Comparison of ENCODE assay signal across 9 mouse cellular contexts in the genomic region with DNA sequence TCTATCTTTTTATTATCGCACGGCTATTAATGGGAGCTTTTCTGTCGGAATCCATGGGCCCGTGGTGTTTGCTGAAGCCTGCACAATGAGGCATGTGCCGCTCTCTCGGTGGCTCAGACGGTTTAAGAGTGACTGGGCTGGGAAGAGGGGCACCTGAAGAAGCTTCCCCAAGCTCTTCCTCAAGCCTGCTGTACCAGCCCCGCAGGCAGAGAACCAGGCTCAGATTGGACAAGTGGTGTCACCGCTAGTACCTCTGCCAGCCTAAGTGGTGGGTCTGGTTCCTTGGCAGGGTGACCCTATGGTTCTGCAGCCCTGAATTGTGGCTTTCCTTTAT. TPM values are rescaled to one million over a fixed set of nuclear protein-coding genes. Genes with fewer than 3 reads are reported as not detected.
DNase-seq lines count a peak whose midpoint lies in the region; ATAC-seq and TF ChIP-seq lines count a peak whose summit lies in the region.
"Had no signal": no experiment of that assay in that cellular context is flagged by ENCODE, and none has a peak within 500 bp of the region (broad histone marks: within the 10 kb centered on the region; RNA-seq: fewer than 3 reads in every experiment).

No protein-coding gene starts in this region.

- H3K4me3 ChIP-seq in hindbrain, embryonic 11.5 days (ENCODE audit: low read depth, low read length), result no peak overlapping the region
- H3K4me3 ChIP-seq in hindbrain, postnatal 0 days (ENCODE audit: low read length), result no peak overlapping the region
- H3K4me3 ChIP-seq in ES-E14 (ENCODE audit: insufficient read depth in 1 of 2, low read depth in 1 of 2, low read length in 2 of 2, poor library complexity in 1 of 2, severe bottlenecking in 1 of 2), result 0 out of 4 replicates have a peak overlapping the region, but pooled peaks have one; percentile 13 to 21
- no peak overlapping the region for H3K4me3 ChIP-seq in forebrain, embryonic 11.5 days (ENCODE audit: low read depth, low read length)
- no peak overlapping the region for H3K4me3 ChIP-seq in midbrain, embryonic 12.5 days

- no peak for TF ChIP-seq CTCF in hindbrain, postnatal 0 days (IDR thresholded peaks at IDR 0.05; ENCODE audit: low read depth)

- no peak overlapping the region for H3K9ac ChIP-seq in hindbrain, embryonic 11.5 days (ENCODE audit: low read depth, low read length)
- no peak overlapping the region for H3K9ac ChIP-seq in hindbrain, postnatal 0 days (replicated peaks; ENCODE audit: low read length)
- peak overlapping the region; percentile 6; the same call in 1 of the 2 replicates for H3K9ac ChIP-seq in ES-E14 (ENCODE audit: insufficient read depth, low read depth, low read length, poor library complexity, severe bottlenecking)
- peak overlapping the region; percentile 39 for H3K9ac ChIP-seq in forebrain, embryonic 11.5 days (ENCODE audit: low read length)
- H3K9ac ChIP-seq in midbrain, embryonic 12.5 days (replicated peaks), result no peak overlapping the region

- peak overlapping the region; percentile 38 for H3K4me2 ChIP-seq in hindbrain, embryonic 11.5 days (replicated peaks; ENCODE audit: low read depth, low read length)
- H3K4me2 ChIP-seq in hindbrain, postnatal 0 days (ENCODE audit: low read depth, low read length), result no peak overlapping the region
- peak overlapping the region; percentile 35; the same call in 1 of the 2 replicates for H3K4me2 ChIP-seq in forebrain, embryonic 11.5 days (ENCODE audit: low read depth, low read length, severe bottlenecking)
- peak overlapping the region; percentile 49 for H3K4me2 ChIP-seq in midbrain, embryonic 12.5 days (replicated peaks)

- H3K4me1 ChIP-seq in hindbrain, embryonic 11.5 days (replicated peaks; ENCODE audit: control insufficient read depth, insufficient read depth, low read length), result peaks cover 8% of the 10 kb centered on the region
- H3K4me1 ChIP-seq in hindbrain, postnatal 0 days (ENCODE audit: insufficient read depth, low read length), result peaks cover 16% of the 10 kb centered on the region
- peaks cover 4 to 19% of the 10 kb centered on the region in 2 experiments; a peak in 3 of 4 replicates for H3K4me1 ChIP-seq in ES-E14 (ENCODE audit: control insufficient read depth in 2 of 2, insufficient read depth in 2 of 2, low read length in 2 of 2, poor library complexity in 1 of 2)
- peaks cover 17% of the 10 kb centered on the region for H3K4me1 ChIP-seq in forebrain, embryonic 11.5 days (replicated peaks; ENCODE audit: control insufficient read depth, insufficient read depth, low read length)
- H3K4me1 ChIP-seq in midbrain, embryonic 12.5 days, result peaks cover 30% of the 10 kb centered on the region

- no peak for ATAC-seq in hindbrain, embryonic 11.5 days (ENCODE audit: low FRiP score)
- ATAC-seq in hindbrain, postnatal 0 days, result no peak
- ATAC-seq in forebrain, embryonic 11.5 days (replicated peaks; ENCODE audit: low FRiP score), result peak; percentile 33; the same call in 1 of the 2 replicates
- ATAC-seq in midbrain, embryonic 12.5 days (ENCODE audit: low FRiP score, low read depth), result no peak

- 49% methylated on average over 9 of the region's 9 CpGs for WGBS in hindbrain, embryonic 11.5 days
- WGBS in hindbrain, postnatal 0 days, result 35% methylated on average over 9 of the region's 9 CpGs
- 29% methylated on average over 9 of the region's 9 CpGs for WGBS in forebrain, embryonic 11.5 days
- WGBS in midbrain, embryonic 12.5 days, result 31% methylated on average over 9 of the region's 9 CpGs

- no peaks in the 10 kb centered on the region for H3K36me3 ChIP-seq in hindbrain, embryonic 11.5 days (ENCODE audit: control insufficient read depth, insufficient read depth, low read length)
- H3K36me3 ChIP-seq in hindbrain, postnatal 0 days (ENCODE audit: insufficient read depth, low read length), result no peaks in the 10 kb centered on the region
- H3K36me3 ChIP-seq in ES-E14 (ENCODE audit: control insufficient read depth, insufficient read depth, low read length, poor library complexity, severe bottlenecking), result no peaks in the 10 kb centered on the region
- H3K36me3 ChIP-seq in forebrain, embryonic 11.5 days (ENCODE audit: control insufficient read depth, insufficient read depth, low read length), result no peaks in the 10 kb centered on the region
- H3K36me3 ChIP-seq in midbrain, embryonic 12.5 days, result no peaks in the 10 kb centered on the region

- peak overlapping the region; percentile 65 for H3K27ac ChIP-seq in hindbrain, embryonic 11.5 days (ENCODE audit: low read depth, low read length)
- no peak overlapping the region for H3K27ac ChIP-seq in hindbrain, postnatal 0 days
- peak overlapping the region; percentile 23; the same call in 1 of the 2 replicates for H3K27ac ChIP-seq in ES-E14 (ENCODE audit: insufficient read depth, low read depth, low read length, poor library complexity, severe bottlenecking)
- H3K27ac ChIP-seq in forebrain, embryonic 11.5 days (ENCODE audit: low read depth, low read length), result peak overlapping the region; percentile 81
- H3K27ac ChIP-seq in midbrain, embryonic 12.5 days (replicated peaks), result peak overlapping the region; percentile 50

- in situ Hi-C loops in ES-E14 (cut with MboI; ENCODE audit: low sequenced_read_pairs in 2 of 2, unreplicated experiment in 2 of 2), result no loop called here

- no peaks in the 10 kb centered on the region for H3K27me3 ChIP-seq in hindbrain, embryonic 11.5 days (ENCODE audit: control insufficient read depth, insufficient read depth, low read length)
- no peaks in the 10 kb centered on the region for H3K27me3 ChIP-seq in hindbrain, postnatal 0 days (ENCODE audit: insufficient read depth, low read length)
- no peaks in the 10 kb centered on the region for H3K27me3 ChIP-seq in forebrain, embryonic 11.5 days (ENCODE audit: control insufficient read depth, insufficient read depth, low read length)
- H3K27me3 ChIP-seq in midbrain, embryonic 12.5 days, result no peaks in the 10 kb centered on the region

- DNase-seq in hindbrain, embryonic 11.5 days (ENCODE audit: low spot score), result no peak
- no peak for DNase-seq in hindbrain, postnatal 0 days (ENCODE audit: low spot score)
- DNase-seq in ES-E14 (ENCODE audit: low read depth, low spot score), result no peak
- DNase-seq in forebrain, embryonic 11.5 days (ENCODE audit: low spot score), result peak; percentile 50
- DNase-seq in frontal cortex, adult 2 months (ENCODE audit: extremely low spot score in 1 of 2, low spot score in 1 of 2), result no peak
- no peak for DNase-seq in urinary bladder, postnatal 14 days (ENCODE audit: low spot score)
- no peak for DNase-seq in T-cell, adult 2 months (ENCODE audit: low spot score)
- DNase-seq: right cerebral cortex, postnatal 25 days had no signal

- H3K9me3 ChIP-seq in hindbrain, embryonic 11.5 days (ENCODE audit: control insufficient read depth, low read length), result no peaks in the 10 kb centered on the region
- H3K9me3 ChIP-seq in hindbrain, postnatal 0 days (ENCODE audit: low read length), result no peaks in the 10 kb centered on the region
- no peaks in the 10 kb centered on the region for H3K9me3 ChIP-seq in ES-E14 (ENCODE audit: control insufficient read depth, insufficient read depth, low read depth, low read length)
- H3K9me3 ChIP-seq in forebrain, embryonic 11.5 days (ENCODE audit: control insufficient read depth, low read length), result no peaks in the 10 kb centered on the region
- H3K9me3 ChIP-seq in midbrain, embryonic 12.5 days, result no peaks in the 10 kb centered on the region

TF ChIP-seq in ES-E14, 5 proteins besides CTCF, POLR2A, EP300 and RAD21:
- TF ChIP-seq CHD2 (IDR thresholded peaks at IDR 0.05; ENCODE audit: low read depth, low read length), result no peak
- no peak for TF ChIP-seq HCFC1 (IDR thresholded peaks at IDR 0.05; ENCODE audit: borderline replicate concordance, insufficient read depth, low read length)
- no peak for TF ChIP-seq ZC3H11A (IDR thresholded peaks at IDR 0.05; ENCODE audit: borderline replicate concordance, low read depth, low read length)
- TF ChIP-seq MAFK (IDR thresholded peaks at IDR 0.05; ENCODE audit: insufficient read depth, low read depth, low read length), result no peak
- TF ChIP-seq ZNF384 (IDR thresholded peaks at IDR 0.05; ENCODE audit: low read depth, low read length), result no peak

RNA-seq across cellular contexts. Expression of a gene that starts 13.7 kb away (rescaled TPM):
- 4.6 and 5.5 TPM in 2 replicates for polyA plus RNA-seq in hindbrain, embryonic 11.5 days (2014; fragmentation: Nextera tagmentation; extraction: Ambion mirVana)
- total RNA-seq in hindbrain, postnatal 0 days (2014; rRNA removed), result 55.9 and 76.6 TPM in 2 replicates
- 55.2 and 56.9 TPM in 2 replicates for polyA plus RNA-seq in hindbrain, postnatal 0 days (2015; fragmentation: Nextera tagmentation; extraction: Ambion mirVana)
- total RNA-seq in ES-E14 (2012; rRNA removed), result 33.9 and 42.1 TPM in 2 replicates
- polyA plus RNA-seq in forebrain, embryonic 11.5 days (2014; fragmentation: Nextera tagmentation; extraction: Ambion mirVana), result 7.4 and 9.5 TPM in 2 replicates
- polyA plus RNA-seq in midbrain, embryonic 12.5 days (2016; fragmentation: Nextera tagmentation; extraction: Ambion mirVana), result 47.6 and 51.6 TPM in 2 replicates
- 46.3 and 53.3 TPM in 2 replicates for polyA plus RNA-seq in frontal cortex, adult 2 months (2012; rRNA removed)

RNA-seq across cellular contexts. Expression of a gene that starts 37.3 kb away (rescaled TPM):
- 41.1 and 42.9 TPM in 2 replicates for polyA plus RNA-seq in hindbrain, embryonic 11.5 days (2014; fragmentation: Nextera tagmentation; extraction: Ambion mirVana)
- 10.6 and 11.5 TPM in 2 replicates for total RNA-seq in hindbrain, postnatal 0 days (2014; rRNA removed)
- 41.8 and 42.9 TPM in 2 replicates for polyA plus RNA-seq in hindbrain, postnatal 0 days (2015; fragmentation: Nextera tagmentation; extraction: Ambion mirVana)
- total RNA-seq in ES-E14 (2012; rRNA removed), result 16.3 and 18.8 TPM in 2 replicates
- 35.8 and 38.4 TPM in 2 replicates for polyA plus RNA-seq in forebrain, embryonic 11.5 days (2014; fragmentation: Nextera tagmentation; extraction: Ambion mirVana)
- polyA plus RNA-seq in midbrain, embryonic 12.5 days (2016; fragmentation: Nextera tagmentation; extraction: Ambion mirVana), result 37.4 and 39.6 TPM in 2 replicates
- polyA plus RNA-seq in frontal cortex, adult 2 months (2012; rRNA removed), result 26.5 and 27.2 TPM in 2 replicates

RNA-seq across cellular contexts. Expression of a gene that starts 37.6 kb away (rescaled TPM):
- polyA plus RNA-seq in hindbrain, embryonic 11.5 days (2014; fragmentation: Nextera tagmentation; extraction: Ambion mirVana), result 97.1 and 115 TPM in 2 replicates
- 62.6 and 70.1 TPM in 2 replicates for total RNA-seq in hindbrain, postnatal 0 days (2014; rRNA removed)
- 132 and 133 TPM in 2 replicates for polyA plus RNA-seq in hindbrain, postnatal 0 days (2015; fragmentation: Nextera tagmentation; extraction: Ambion mirVana)
- 47.8 and 54.5 TPM in 2 replicates for total RNA-seq in ES-E14 (2012; rRNA removed)
- polyA plus RNA-seq in forebrain, embryonic 11.5 days (2014; fragmentation: Nextera tagmentation; extraction: Ambion mirVana), result 94.6 and 99.4 TPM in 2 replicates
- polyA plus RNA-seq in midbrain, embryonic 12.5 days (2016; fragmentation: Nextera tagmentation; extraction: Ambion mirVana), result 110 and 115 TPM in 2 replicates
- 86.0 and 101 TPM in 2 replicates for polyA plus RNA-seq in frontal cortex, adult 2 months (2012; rRNA removed)

Comparison
In these comparisons a context has a peak if more than half of its experiments do, and no peak if none do; other contexts are left out.
1. H3K4me3 ChIP-seq: peak in ES-E14 (2 of 2); none in hindbrain, embryonic 11.5 days (single experiment), hindbrain, postnatal 0 days (single experiment), forebrain, embryonic 11.5 days (single experiment) and midbrain, embryonic 12.5 days (single experiment).
2. H3K9ac ChIP-seq: peak in ES-E14 (single experiment) and forebrain, embryonic 11.5 days (single experiment); none in hindbrain, embryonic 11.5 days (single experiment), hindbrain, postnatal 0 days (single experiment) and midbrain, embryonic 12.5 days (single experiment).